Mouse (Mus musculus): Measurements from ENCODE around the gene Erh. TPM values are rescaled to one million over a fixed set of nuclear protein-coding genes. Genes with fewer than 3 reads are reported as not detected.

Gene Erh
- polyA plus RNA-seq, 1 experiment from 2014 or later, result 244 TPM

GRCm38 (mm10) chr12:80594141-80594540, 50.0 kb downstream of the Erh start:
- 85% methylated on average over 4 of the region's 4 CpGs for WGBS
- no peaks in the 10 kb centered on the region for H3K9me3 ChIP-seq (replicated peaks)
- no peak overlapping the region for H3K4me3 ChIP-seq (replicated peaks)
- H3K4me2 ChIP-seq (replicated peaks), result no peak overlapping the region
- H3K9ac ChIP-seq, result no peak overlapping the region
- no peaks in the 10 kb centered on the region; the same call in 1 of the 2 replicates for H3K36me3 ChIP-seq
- no peak overlapping the region for H3K27ac ChIP-seq (replicated peaks)
- H3K4me1 ChIP-seq, result no peaks in the 10 kb centered on the region
- ATAC-seq (ENCODE audit: insufficient number of reproducible peaks, low FRiP score, low TSS enrichment, low read depth), result no peak
- no peaks in the 10 kb centered on the region for H3K27me3 ChIP-seq

- H3K4me3 ChIP-seq (replicated peaks), result no peak overlapping the region
- ATAC-seq (ENCODE audit: insufficient number of reproducible peaks, low FRiP score, low TSS enrichment, low read depth), result no peak
- no peak overlapping the region for H3K27ac ChIP-seq (replicated peaks)
- no peaks in the 10 kb centered on the region for H3K9me3 ChIP-seq (replicated peaks)
- H3K4me2 ChIP-seq (replicated peaks), result no peak overlapping the region
- 20% methylated on average over 2 of the region's 2 CpGs for WGBS
- no peaks in the 10 kb centered on the region; the same call in 1 of the 2 replicates for H3K36me3 ChIP-seq
- H3K9ac ChIP-seq, result no peak overlapping the region
- 0 out of 2 replicates have a peak, but pooled peaks cover 3% of the 10 kb centered on the region for H3K4me1 ChIP-seq
- no peaks in the 10 kb centered on the region for H3K27me3 ChIP-seq
Measured at GRCm38 (mm10) chr12:80584973-80585372, 59.2 kb downstream of the Erh start.

Other genes with a start within 250 kb of the Erh start
- 13.7 and 15.3 TPM in 2 replicates for gene Dcaf5, start 207.7 kb downstream of the Erh start, polyA plus RNA-seq (2015; fragmentation: Nextera tagmentation; extraction: Ambion mirVana)
- 24.1 and 25.3 TPM in 2 replicates for gene Exd2, start 181.2 kb downstream of the Erh start, polyA plus RNA-seq (2015; fragmentation: Nextera tagmentation; extraction: Ambion mirVana)
- gene Galnt16, start 126.1 kb downstream of the Erh start, polyA plus RNA-seq (2015; fragmentation: Nextera tagmentation; extraction: Ambion mirVana), result 25.4 and 27.6 TPM in 2 replicates
- 23.2 and 25.8 TPM in 2 replicates for gene Slc39a9, start 458 bp downstream of the Erh start, polyA plus RNA-seq (2015; fragmentation: Nextera tagmentation; extraction: Ambion mirVana)
- gene Plekhd1, start 48.2 kb upstream of the Erh start, polyA plus RNA-seq (2015; fragmentation: Nextera tagmentation; extraction: Ambion mirVana), result 0.32 and 0.39 TPM in 2 replicates
- gene Ccdc177, start 116.3 kb upstream of the Erh start, polyA plus RNA-seq (2015; fragmentation: Nextera tagmentation; extraction: Ambion mirVana), result 0.13 and 0.17 TPM in 2 replicates
- 18.5 and 18.6 TPM in 2 replicates for gene Susd6, start 146.2 kb upstream of the Erh start, polyA plus RNA-seq (2015; fragmentation: Nextera tagmentation; extraction: Ambion mirVana)

Data from embryonic facial prominence, embryonic 15.5 days (tissue).